Mouse (Mus musculus) embryonic facial prominence, embryonic 12.5 days (tissue): Measurements from ENCODE around the gene Atp6v0c. TPM values are rescaled to one million over a fixed set of nuclear protein-coding genes. Genes with fewer than 3 reads are reported as not detected.

ENCODE experiments used
- ATAC-seq: fragments of 200-750 bp; cut with Nextera tagmentation; 2 replicates; pipeline ENCODE4 v1.8.0; 2017; ENCODE audit not compliant: insufficient number of reproducible peaks, insufficient read depth, low FRiP score, low TSS enrichment
- H3K27ac ChIP-seq: fragments of 300-500 bp; sonication (generic); 2 replicates; pipeline ENCODE4 v1.5.1; 2016; ENCODE audit warnings: mild to moderate bottlenecking
- H3K27me3 ChIP-seq: fragments of 300-500 bp; sonication (generic); 2 replicates; pipeline ENCODE4 v1.6.1; 2016; ENCODE audit warnings: mild to moderate bottlenecking, moderate library complexity
- H3K36me3 ChIP-seq: fragments of 300-500 bp; sonication (generic); 2 replicates; pipeline ENCODE4 v1.6.1; 2016; ENCODE audit warnings: mild to moderate bottlenecking
- H3K4me1 ChIP-seq: fragments of 300-500 bp; sonication (generic); 2 replicates; pipeline ENCODE4 v1.6.1; 2016
- H3K4me2 ChIP-seq: fragments of 300-500 bp; sonication (generic); replicated peaks from 2 replicates; pipeline ENCODE4 v1.6.1; 2016; ENCODE audit warnings: mild to moderate bottlenecking, moderate library complexity
- H3K4me3 ChIP-seq: fragments of 300-500 bp; sonication (generic); 2 replicates; pipeline ENCODE4 v1.5.1; 2016; ENCODE audit warnings: mild to moderate bottlenecking
- H3K9ac ChIP-seq: fragments of 300-500 bp; sonication (generic); 2 replicates; pipeline ENCODE4 v1.6.1; 2016; ENCODE audit warnings: mild to moderate bottlenecking, moderate library complexity
- H3K9me3 ChIP-seq: fragments of 300-500 bp; sonication (generic); 2 replicates; pipeline ENCODE4 v1.6.1; 2016; ENCODE audit warnings: mild to moderate bottlenecking, moderate library complexity
- WGBS: fragments of 180-500 bp; shearing (Covaris S2); methylation state at CpG from one replicate; pipeline ENCODE4 v1.1.7; 2016; 5-methylcytosine and 5-hydroxymethylcytosine counted together
- polyA plus RNA-seq: library from polyadenylated mRNA; unstranded; fragments of >200 nt; fragmentation: Nextera tagmentation; extraction: Ambion mirVana; gene quantifications from 2 replicates; pipeline ENCODE4 v1.2.1, GENCODE M21; 2016

Atp6v0c gene
- polyA plus RNA-seq, 1 experiment from 2014 or later = 445 TPM

- no peak for ATAC-seq
- WGBS = 6% methylated on average over 62 of the region's 62 CpGs
- no peaks in the 10 kb centered on the region for H3K9me3 ChIP-seq
Measured at GRCm38 (mm10) chr17:24206451-24207351, 37.2 kb upstream of the Atp6v0c start.

GRCm38 (mm10) chr17:24205908-24206361 lies 36.4 kb upstream of the Atp6v0c start:
- Histone ChIP-seq H3K4me3 (peak overlapping the region; percentile 63), H3K27me3 (no peaks in the 10 kb centered on the region), H3K9ac (peak overlapping the region; percentile 86; the same call in 1 of the 2 replicates), H3K9me3 (no peaks in the 10 kb centered on the region), H3K4me2 (peak overlapping the region; percentile 92), H3K27ac (peak overlapping the region; percentile 66), H3K4me1 (peaks cover 70% of the 10 kb centered on the region), H3K36me3 (no peaks in the 10 kb centered on the region)
- WGBS = 9% methylated on average over 15 of the region's 15 CpGs
- 0 out of 2 replicates have a peak, but pooled peaks have one; percentile 0 for ATAC-seq

More at GRCm38 (mm10) chr17:24206451-24207351, 37.2 kb upstream of the Atp6v0c start:
- Histone ChIP-seq H3K4me1 (peaks cover 78% of the 10 kb centered on the region), H3K27me3 (no peaks in the 10 kb centered on the region), H3K4me2 (peak overlapping the region; percentile 92), H3K4me3 (peak overlapping the region; percentile 63), H3K36me3 (no peaks in the 10 kb centered on the region), H3K9ac (peak overlapping the region; percentile 86), H3K27ac (peak overlapping the region; percentile 66)

- WGBS = under 1% methylated on average over 65 of the region's 65 CpGs
- H3K4me2 ChIP-seq = peak within 1 kb of the TSS; percentile 92
- H3K9me3 ChIP-seq = no peaks in the 10 kb centered on the region
- peak within 1 kb of the TSS; percentile 86 for H3K9ac ChIP-seq
- H3K27ac ChIP-seq = peak within 1 kb of the TSS; percentile 66
- H3K36me3 ChIP-seq = no peaks in the 10 kb centered on the region
- H3K4me3 ChIP-seq = peak within 1 kb of the TSS; percentile 63
- H3K4me1 ChIP-seq = peaks cover 64% of the 10 kb centered on the region
- H3K27me3 ChIP-seq = no peaks in the 10 kb centered on the region
- ATAC-seq = peak; percentile 65
Measured at GRCm38 (mm10) chr17:24205284-24205888, 35.9 kb upstream of the Atp6v0c start, which contains the start of gene Tbc1d24. Gene Tbc1d24, minus strand, starts transcription at chr17:24205562.

GRCm38 (mm10) chr17:24204846-24205245 lies 35.3 kb upstream of the Atp6v0c start:
- Histone ChIP-seq H3K36me3 (no peaks in the 10 kb centered on the region), H3K27ac (no peak overlapping the region), H3K4me1 (peaks cover 59% of the 10 kb centered on the region), H3K9ac (peak overlapping the region; percentile 86), H3K27me3 (no peaks in the 10 kb centered on the region), H3K4me2 (peak overlapping the region; percentile 92), H3K9me3 (no peaks in the 10 kb centered on the region), H3K4me3 (peak overlapping the region; percentile 63)
- WGBS = 5% methylated on average over 7 of the region's 7 CpGs
- ATAC-seq = no peak

GRCm38 (mm10) chr17:24203611-24204534 lies 34.4 kb upstream of the Atp6v0c start:
- Histone ChIP-seq H3K9ac (peak overlapping the region; percentile 13; the same call in 1 of the 2 replicates), H3K27ac (no peak overlapping the region), H3K27me3 (no peaks in the 10 kb centered on the region), H3K36me3 (no peaks in the 10 kb centered on the region), H3K9me3 (no peaks in the 10 kb centered on the region), H3K4me3 (peak overlapping the region; percentile 63), H3K4me2 (peak overlapping the region; percentile 92), H3K4me1 (peaks cover 51% of the 10 kb centered on the region)
- 75% methylated on average over 3 of the region's 3 CpGs for WGBS
- ATAC-seq = no peak

GRCm38 (mm10) chr17:24203068-24203467 lies 33.6 kb upstream of the Atp6v0c start:
- no peak overlapping the region for H3K4me3 ChIP-seq
- H3K9ac ChIP-seq = no peak overlapping the region
- no peaks in the 10 kb centered on the region for H3K9me3 ChIP-seq
- ATAC-seq = no peak
- 52% methylated on average over 4 of the region's 4 CpGs for WGBS
- no peak overlapping the region for H3K27ac ChIP-seq
- H3K27me3 ChIP-seq = no peaks in the 10 kb centered on the region
- peaks cover 43% of the 10 kb centered on the region for H3K4me1 ChIP-seq
- no peak overlapping the region for H3K4me2 ChIP-seq
- no peaks in the 10 kb centered on the region for H3K36me3 ChIP-seq

- H3K27me3 ChIP-seq = no peaks in the 10 kb centered on the region
- no peaks in the 10 kb centered on the region for H3K36me3 ChIP-seq
- H3K27ac ChIP-seq = no peak overlapping the region
- no peak for ATAC-seq
- no peak overlapping the region for H3K4me2 ChIP-seq
- peaks cover 23% of the 10 kb centered on the region for H3K4me1 ChIP-seq
- H3K9me3 ChIP-seq = no peaks in the 10 kb centered on the region
- no peak overlapping the region for H3K9ac ChIP-seq
- 86% methylated on average over 4 of the region's 4 CpGs for WGBS
- no peak overlapping the region for H3K4me3 ChIP-seq
Measured at GRCm38 (mm10) chr17:24201092-24201491, 31.6 kb upstream of the Atp6v0c start.

- WGBS = 69% methylated on average over 4 of the region's 4 CpGs
Measured at GRCm38 (mm10) chr17:24199741-24200140, 30.2 kb upstream of the Atp6v0c start.

GRCm38 (mm10) chr17:24199252-24199651 lies 29.8 kb upstream of the Atp6v0c start:
- no peak overlapping the region for H3K4me2 ChIP-seq
- H3K27me3 ChIP-seq = no peaks in the 10 kb centered on the region
- no peak overlapping the region for H3K9ac ChIP-seq
- H3K27ac ChIP-seq = no peak overlapping the region
- peaks cover 15% of the 10 kb centered on the region for H3K4me1 ChIP-seq
- WGBS = 77% methylated on average over 4 of the region's 4 CpGs
- H3K36me3 ChIP-seq = no peaks in the 10 kb centered on the region
- no peaks in the 10 kb centered on the region for H3K9me3 ChIP-seq
- no peak overlapping the region for H3K4me3 ChIP-seq
- no peak for ATAC-seq

More at GRCm38 (mm10) chr17:24199741-24200140, 30.2 kb upstream of the Atp6v0c start:
- H3K27me3 ChIP-seq = no peaks in the 10 kb centered on the region
- H3K9me3 ChIP-seq = no peaks in the 10 kb centered on the region
- H3K36me3 ChIP-seq = no peaks in the 10 kb centered on the region
- H3K9ac ChIP-seq = no peak overlapping the region
- H3K4me2 ChIP-seq = no peak overlapping the region
- peaks cover 17% of the 10 kb centered on the region for H3K4me1 ChIP-seq
- no peak overlapping the region for H3K27ac ChIP-seq
- ATAC-seq = no peak
- H3K4me3 ChIP-seq = no peak overlapping the region

- Histone ChIP-seq H3K27me3 (no peaks in the 10 kb centered on the region), H3K27ac (no peak overlapping the region), H3K9me3 (no peaks in the 10 kb centered on the region), H3K4me3 (no peak overlapping the region), H3K4me2 (no peak overlapping the region), H3K36me3 (no peaks in the 10 kb centered on the region), H3K9ac (no peak overlapping the region), H3K4me1 (peaks cover 7% of the 10 kb centered on the region)
- ATAC-seq = no peak
- 73% methylated on average over 15 of the region's 15 CpGs for WGBS
Measured at GRCm38 (mm10) chr17:24197032-24197824, 27.7 kb upstream of the Atp6v0c start.
